Mouse (Mus musculus) liver, embryonic 12.5 days (tissue): ENCODE measurements around the gene Gm7579. TPM values are rescaled to one million over a fixed set of nuclear protein-coding genes. Genes with fewer than 3 reads are reported as not detected.
"Not testable (repeated sequence)": the region's sequence is repeated elsewhere in the genome, so short reads cannot be mapped to it uniquely, and the experiment has no call there.

Experiments used
- ATAC-seq: fragments of 200-750 bp; cut with Nextera tagmentation; 2 replicates; pipeline ENCODE4 v1.8.0; 2017; ENCODE audit warnings: moderate number of reproducible peaks, mild to moderate bottlenecking, moderate library complexity
- H3K27ac ChIP-seq: fragments of 300-500 bp; sonication (generic); 2 replicates; pipeline ENCODE4 v1.5.1; 2016; ENCODE audit warnings: mild to moderate bottlenecking
- H3K27me3 ChIP-seq: fragments of 300-500 bp; sonication (generic); replicated peaks from 2 replicates; pipeline ENCODE4 v1.6.1; 2016; ENCODE audit warnings: mild to moderate bottlenecking, moderate library complexity
- H3K36me3 ChIP-seq: fragments of 300-500 bp; sonication (generic); 2 replicates; pipeline ENCODE4 v1.6.1; 2016; ENCODE audit warnings: mild to moderate bottlenecking, moderate library complexity
- H3K4me1 ChIP-seq: fragments of 300-500 bp; sonication (generic); 2 replicates; pipeline ENCODE4 v1.6.1; 2016
- H3K4me2 ChIP-seq: fragments of 300-500 bp; sonication (generic); 2 replicates; pipeline ENCODE4 v1.6.1; 2016; ENCODE audit warnings: mild to moderate bottlenecking, moderate library complexity
- H3K4me3 ChIP-seq: fragments of 300-500 bp; sonication (generic); 2 replicates; pipeline ENCODE4 v1.5.1; 2016; ENCODE audit warnings: mild to moderate bottlenecking, moderate library complexity
- H3K9ac ChIP-seq: fragments of 300-500 bp; sonication (generic); 2 replicates; pipeline ENCODE4 v1.6.1; 2016; ENCODE audit warnings: mild to moderate bottlenecking, moderate library complexity
- H3K9me3 ChIP-seq: fragments of 300-500 bp; sonication (generic); replicated peaks from 2 replicates; pipeline ENCODE4 v1.6.1; 2016; ENCODE audit warnings: mild to moderate bottlenecking, moderate library complexity
- WGBS: fragments of 180-500 bp; shearing (Covaris S2); methylation state at CpG from one replicate; pipeline ENCODE4 v1.1.7; 2016; ENCODE audit not compliant: insufficient replicate concordance; 5-methylcytosine and 5-hydroxymethylcytosine counted together
- polyA plus RNA-seq: library from polyadenylated mRNA; unstranded; fragments of >200 nt; fragmentation: Nextera tagmentation; extraction: Ambion mirVana; gene quantifications from 2 replicates; pipeline ENCODE4 v1.2.1, GENCODE M21; 2016

Gene Gm7579
- polyA plus RNA-seq: not detected in 2 replicates

DNA sequence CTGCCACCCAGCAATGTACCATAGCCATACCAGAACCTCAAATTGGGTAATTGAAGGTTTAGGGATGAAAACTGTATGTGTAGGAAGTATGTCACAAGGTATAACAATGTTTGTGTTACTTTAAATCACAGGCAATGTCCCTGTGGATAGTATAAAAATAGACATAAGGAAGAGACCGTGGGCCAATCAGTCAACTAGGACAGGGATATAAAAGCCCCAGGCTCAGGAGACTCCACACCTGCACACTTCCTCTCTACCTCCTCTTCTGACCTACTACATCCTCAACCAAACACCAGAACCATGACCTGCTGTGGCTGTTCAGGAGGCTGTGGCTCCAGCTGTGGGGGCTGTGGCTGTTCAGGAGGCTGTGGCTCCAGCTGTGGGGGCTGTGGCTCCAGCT lies at the start of gene Gm7579:
TSS of gene Gm7579 (plus strand) at position 301 of the 400 bp plus-strand sequence.
- 0 out of 2 replicates have a peak, but pooled peaks cover 3% of the 10 kb centered on the region for H3K27me3 ChIP-seq
- no peaks in the 10 kb centered on the region for H3K4me1 ChIP-seq
- no peaks in the 10 kb centered on the region for H3K36me3 ChIP-seq
- H3K27ac ChIP-seq: no peak within 1 kb of the TSS
- H3K9me3 ChIP-seq: no peaks in the 10 kb centered on the region
- no peak within 1 kb of the TSS for H3K4me3 ChIP-seq
- ATAC-seq: no peak
- no peak within 1 kb of the TSS for H3K4me2 ChIP-seq
- WGBS: 45% methylated on average over 1 of the region's 1 CpGs
- H3K9ac ChIP-seq: no peak within 1 kb of the TSS

DNA sequence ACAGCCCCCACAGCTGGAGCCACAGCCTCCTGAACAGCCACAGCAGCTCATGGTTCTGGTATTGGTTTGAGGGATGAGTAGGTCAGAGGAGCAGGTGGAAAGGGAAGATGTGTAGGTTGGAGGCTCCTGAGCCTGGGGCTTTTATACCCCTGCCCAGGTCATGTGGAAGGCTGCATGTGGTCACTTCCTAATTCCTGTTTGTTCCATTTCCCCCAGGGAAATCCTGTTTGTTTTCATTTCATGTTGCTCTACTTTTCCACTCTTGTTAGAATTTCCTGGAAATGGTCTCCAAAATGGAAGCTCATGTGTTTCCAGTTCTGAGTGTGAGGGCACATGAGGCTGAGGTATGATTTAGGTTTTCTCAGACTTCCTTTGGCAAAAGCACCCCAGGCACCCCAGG lies 46.0 kb upstream of the Gm7579 start, which contains the start of gene Gm4553:
TSS of gene Gm4553 (minus strand) at position 101 of the 400 bp plus-strand sequence.
- H3K9ac ChIP-seq, H3K27me3 ChIP-seq, H3K9me3 ChIP-seq, H3K27ac ChIP-seq, H3K4me1 ChIP-seq, ATAC-seq, H3K36me3 ChIP-seq, H3K4me2 ChIP-seq, H3K4me3 ChIP-seq: not testable (repeated sequence)

DNA sequence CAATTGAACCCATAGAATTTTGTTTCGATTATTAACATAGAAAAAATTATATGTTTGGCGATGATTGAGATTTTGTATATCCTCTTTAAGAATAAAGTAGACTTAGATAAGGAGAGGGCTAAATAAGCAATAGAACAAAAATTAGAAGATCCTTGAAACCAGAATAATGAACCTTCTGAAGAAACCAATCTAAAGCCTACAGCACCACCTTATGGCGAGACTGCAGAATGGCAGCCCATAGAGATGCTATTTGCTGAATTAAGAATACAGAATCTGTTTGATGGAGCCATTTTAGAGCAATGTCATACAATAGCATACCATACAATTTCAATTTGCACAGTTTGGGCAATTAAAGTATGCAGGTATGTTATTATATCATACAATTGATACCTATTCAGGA lies 41.8 kb upstream of the Gm7579 start:
- H3K4me2 ChIP-seq: no peak overlapping the region
- WGBS: 31% methylated on average over 3 of the region's 3 CpGs
- H3K27me3 ChIP-seq: no peaks in the 10 kb centered on the region; the same call in 1 of the 2 replicates
- ATAC-seq: no peak
- H3K4me3 ChIP-seq: no peak overlapping the region
- no peaks in the 10 kb centered on the region for H3K9me3 ChIP-seq
- H3K9ac ChIP-seq: no peak overlapping the region
- no peak overlapping the region for H3K27ac ChIP-seq
- H3K36me3 ChIP-seq: no peaks in the 10 kb centered on the region
- H3K4me1 ChIP-seq: no peaks in the 10 kb centered on the region

DNA sequence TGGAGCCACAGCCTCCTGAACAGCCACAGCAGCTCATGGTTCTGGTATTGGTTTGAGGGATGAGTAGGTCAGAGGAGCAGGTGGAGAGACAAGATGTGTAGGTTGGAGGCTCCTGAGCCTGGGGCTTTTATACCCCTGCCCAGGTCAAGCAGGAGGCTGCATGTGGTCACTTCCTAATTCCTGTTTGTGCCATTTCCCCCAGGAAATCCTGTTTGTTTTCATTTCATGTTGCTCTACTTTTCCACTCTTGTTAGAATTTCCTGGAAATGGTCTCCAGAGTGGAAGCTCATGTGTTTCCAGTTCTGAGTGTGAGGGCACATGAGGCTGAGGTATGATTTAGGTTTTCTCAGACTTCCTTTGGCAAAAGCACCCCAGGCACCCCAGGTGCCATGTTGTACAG lies 35.8 kb upstream of the Gm7579 start, which contains the start of gene Krtap5-2:
TSS of gene Krtap5-2 (minus strand) at position 101 of the 400 bp plus-strand sequence.
- not testable (repeated sequence) for H3K9me3 ChIP-seq, H3K4me2 ChIP-seq, ATAC-seq, H3K4me3 ChIP-seq, H3K9ac ChIP-seq, H3K27ac ChIP-seq, H3K36me3 ChIP-seq, H3K4me1 ChIP-seq, H3K27me3 ChIP-seq

DNA sequence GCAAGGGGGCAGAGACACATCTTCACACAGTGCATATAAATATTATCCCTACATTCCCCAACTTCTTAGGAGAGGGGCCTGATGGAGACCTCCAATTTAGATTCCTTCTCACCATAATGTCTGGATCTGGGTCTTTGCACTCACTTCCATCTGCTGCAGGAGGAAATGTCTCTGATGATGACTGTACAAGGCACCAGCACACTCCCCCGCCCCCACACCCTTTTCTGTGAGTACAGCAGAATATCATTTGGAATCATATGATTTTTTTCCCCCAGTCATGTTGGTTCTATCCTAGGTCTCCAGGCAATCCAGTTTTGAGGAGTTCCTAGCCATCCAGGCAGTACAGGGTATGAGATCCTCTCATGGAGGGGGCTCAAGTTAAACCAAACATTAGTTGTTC lies 33.0 kb upstream of the Gm7579 start:
- WGBS: 64% methylated on average over 1 of the region's 1 CpGs
- no peak for ATAC-seq
- no peaks in the 10 kb centered on the region for H3K36me3 ChIP-seq
- no peak overlapping the region for H3K4me3 ChIP-seq
- no peaks in the 10 kb centered on the region for H3K9me3 ChIP-seq
- no peaks in the 10 kb centered on the region for H3K4me1 ChIP-seq
- H3K27me3 ChIP-seq: no peaks in the 10 kb centered on the region; the same call in 1 of the 2 replicates
- H3K9ac ChIP-seq: no peak overlapping the region
- no peak overlapping the region for H3K27ac ChIP-seq
- no peak overlapping the region for H3K4me2 ChIP-seq

DNA sequence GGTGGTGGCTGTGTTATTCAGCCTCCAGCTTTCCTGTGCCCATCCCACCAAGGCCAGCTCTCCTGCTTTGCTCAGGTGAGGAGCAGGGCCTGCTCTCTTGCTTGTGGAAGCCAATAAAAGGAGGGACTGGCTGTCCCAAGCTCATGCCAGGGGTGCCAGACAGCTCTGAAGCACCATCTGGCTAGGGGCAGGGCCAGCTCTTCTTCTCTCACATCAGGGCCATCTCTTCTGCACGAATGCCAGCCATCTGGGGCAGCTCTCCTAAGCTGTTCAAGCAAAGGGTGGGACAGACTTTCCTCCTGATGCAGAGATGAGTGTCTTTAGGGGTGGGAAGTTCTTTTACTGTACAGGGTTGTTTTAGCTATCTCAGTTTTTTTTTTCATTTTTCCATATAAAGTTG lies 30.6 kb upstream of the Gm7579 start:
- Histone ChIP-seq H3K27ac (no peak overlapping the region), H3K9me3 (no peaks in the 10 kb centered on the region), H3K4me2 (no peak overlapping the region), H3K9ac (no peak overlapping the region), H3K36me3 (no peaks in the 10 kb centered on the region), H3K4me1 (no peaks in the 10 kb centered on the region), H3K27me3 (no peaks in the 10 kb centered on the region), H3K4me3 (no peak overlapping the region)
- WGBS: 15% methylated on average over 1 of the region's 1 CpGs
- ATAC-seq: no peak

DNA sequence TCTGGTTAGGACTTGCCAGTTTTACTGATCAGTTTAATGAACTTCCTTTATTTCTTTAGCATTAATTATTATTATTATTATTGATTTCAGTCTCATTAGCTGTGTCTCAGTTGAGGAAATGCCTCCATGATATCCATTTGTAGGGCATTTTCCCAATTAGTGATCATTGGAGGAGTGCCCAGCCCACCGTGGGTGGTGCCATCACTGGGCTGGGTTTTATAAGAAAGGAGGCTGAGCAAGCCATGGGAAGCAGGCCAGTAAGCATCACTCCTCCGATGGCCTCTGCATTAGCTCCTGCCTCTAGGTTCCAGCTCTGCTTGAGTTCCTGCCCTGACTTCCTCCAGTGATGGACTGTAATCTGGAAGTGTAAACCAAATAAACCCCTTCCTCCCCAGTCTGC lies 23.5 kb upstream of the Gm7579 start:
- no peak overlapping the region for H3K4me3 ChIP-seq
- no peak for ATAC-seq
- H3K4me1 ChIP-seq: no peaks in the 10 kb centered on the region
- WGBS: 62% methylated on average over 2 of the region's 2 CpGs
- H3K9ac ChIP-seq: no peak overlapping the region
- no peak overlapping the region for H3K27ac ChIP-seq
- no peaks in the 10 kb centered on the region for H3K9me3 ChIP-seq
- H3K36me3 ChIP-seq: no peaks in the 10 kb centered on the region
- H3K27me3 ChIP-seq: no peaks in the 10 kb centered on the region; the same call in 1 of the 2 replicates
- H3K4me2 ChIP-seq: no peak overlapping the region

DNA sequence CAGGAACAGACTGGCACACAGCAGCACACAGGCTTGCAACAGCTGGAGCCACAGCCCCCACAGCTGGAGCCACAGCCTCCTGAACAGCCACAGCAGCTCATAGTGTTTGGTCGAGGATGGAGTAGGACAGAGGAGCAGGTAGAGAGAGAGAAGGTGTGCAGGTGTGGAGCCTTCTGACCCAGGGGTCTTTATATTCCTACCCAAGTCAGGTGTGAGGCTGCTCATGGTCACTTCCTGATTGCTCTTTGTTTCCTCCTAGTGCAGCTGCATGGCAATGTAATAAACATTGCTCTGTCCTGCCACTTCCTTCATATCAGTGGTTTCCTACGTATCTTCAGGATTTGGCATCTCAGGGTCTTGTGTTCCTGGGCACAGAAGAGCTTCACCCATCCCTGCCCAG lies 21.4 kb upstream of the Gm7579 start, which contains the start of gene Gm10153:
TSS of gene Gm10153 (minus strand) at position 101 of the 400 bp plus-strand sequence.
- no peaks in the 10 kb centered on the region for H3K36me3 ChIP-seq
- no peak within 1 kb of the TSS for H3K9ac ChIP-seq
- no peak within 1 kb of the TSS for H3K4me2 ChIP-seq
- 22% methylated on average over 2 of the region's 2 CpGs for WGBS
- no peak within 1 kb of the TSS for H3K27ac ChIP-seq
- 0 out of 2 replicates have a peak, but pooled peaks cover 3% of the 10 kb centered on the region for H3K9me3 ChIP-seq
- H3K27me3 ChIP-seq: no peaks in the 10 kb centered on the region; the same call in 1 of the 2 replicates
- ATAC-seq: no peak
- H3K4me1 ChIP-seq: no peaks in the 10 kb centered on the region
- no peak within 1 kb of the TSS for H3K4me3 ChIP-seq

DNA sequence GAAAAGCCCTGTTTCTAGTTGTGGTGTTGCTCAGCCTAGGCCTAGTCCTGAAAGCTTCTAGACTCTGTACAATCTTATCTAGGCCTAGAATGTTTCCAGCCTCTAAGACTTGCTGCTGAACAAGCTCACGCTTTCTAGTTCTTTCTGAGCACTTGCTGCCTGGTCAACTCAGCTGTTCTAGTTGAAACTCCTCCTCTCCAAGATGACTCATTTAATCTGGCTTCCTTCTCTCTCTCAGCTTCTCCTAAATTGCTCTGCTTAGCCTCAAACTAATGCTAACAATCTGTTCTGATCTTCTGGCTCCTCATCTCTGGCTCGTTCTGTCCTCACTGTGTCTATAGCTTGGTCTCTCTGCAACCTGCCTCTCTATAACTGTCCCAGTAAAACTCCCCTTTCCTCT lies 12.9 kb upstream of the Gm7579 start:
- H3K9ac ChIP-seq: no peak overlapping the region
- no peaks in the 10 kb centered on the region for H3K27me3 ChIP-seq
- no peak overlapping the region for H3K27ac ChIP-seq
- 49% methylated on average over 2 of the region's 2 CpGs for WGBS
- H3K4me3 ChIP-seq: no peak overlapping the region
- H3K36me3 ChIP-seq: no peaks in the 10 kb centered on the region
- 0 out of 2 replicates have a peak, but pooled peaks cover 3% of the 10 kb centered on the region for H3K9me3 ChIP-seq
- ATAC-seq: no peak
- no peaks in the 10 kb centered on the region for H3K4me1 ChIP-seq
- H3K4me2 ChIP-seq: no peak overlapping the region

DNA sequence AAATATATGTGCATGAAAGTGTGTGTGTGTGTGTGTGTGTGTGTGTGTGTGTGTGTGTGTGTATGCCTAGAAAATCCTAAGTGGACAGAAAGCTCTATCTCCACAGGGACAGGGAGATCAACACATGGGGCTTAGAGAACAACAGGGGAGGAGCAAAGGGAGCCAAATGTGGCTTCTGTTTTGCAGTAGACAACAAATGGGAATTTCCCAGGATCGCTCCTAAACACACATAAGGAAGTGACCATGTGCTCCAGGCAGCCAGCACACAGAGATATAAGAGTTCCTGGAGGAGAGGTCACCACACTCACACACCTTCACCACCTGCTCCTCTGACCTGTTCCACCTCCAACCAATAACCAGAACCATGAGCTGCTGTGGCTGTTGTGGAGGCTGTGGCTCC lies 10.6 kb upstream of the Gm7579 start, which contains the start of gene Krtap5-3:
TSS of gene Krtap5-3 (plus strand) at position 301 of the 400 bp plus-strand sequence.
- Histone ChIP-seq H3K4me1 (no peaks in the 10 kb centered on the region), H3K9me3 (no peaks in the 10 kb centered on the region), H3K4me2 (no peak within 1 kb of the TSS), H3K27ac (no peak within 1 kb of the TSS), H3K4me3 (no peak within 1 kb of the TSS), H3K27me3 (no peaks in the 10 kb centered on the region), H3K36me3 (no peaks in the 10 kb centered on the region), H3K9ac (no peak within 1 kb of the TSS)
- WGBS: 0% methylated on average over 1 of the region's 1 CpGs
- ATAC-seq: no peak

DNA sequence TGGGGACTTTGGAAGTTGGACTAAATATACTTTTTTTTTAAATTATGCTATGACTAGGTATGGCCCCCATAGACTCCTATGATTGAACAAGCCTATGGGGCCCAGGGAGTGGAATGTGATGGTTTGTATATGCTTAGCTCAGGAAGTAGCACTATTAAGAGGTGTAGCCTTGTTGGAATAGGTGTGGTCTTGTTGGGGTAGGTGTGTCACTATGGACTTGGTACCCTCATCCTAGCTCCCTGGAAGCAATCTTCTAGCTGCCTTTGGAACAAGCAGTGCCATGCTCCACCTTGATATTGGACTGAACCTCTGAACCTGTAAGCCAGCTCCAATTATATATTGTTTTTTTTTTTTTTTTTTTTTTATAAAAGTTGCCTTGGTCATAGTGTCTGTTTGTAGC lies 6.2 kb upstream of the Gm7579 start:
- H3K4me2 ChIP-seq: no peak overlapping the region
- no peaks in the 10 kb centered on the region for H3K9me3 ChIP-seq
- 0 out of 2 replicates have a peak, but pooled peaks cover 3% of the 10 kb centered on the region for H3K27me3 ChIP-seq
- no peaks in the 10 kb centered on the region for H3K36me3 ChIP-seq
- no peak overlapping the region for H3K9ac ChIP-seq
- no peaks in the 10 kb centered on the region for H3K4me1 ChIP-seq
- H3K27ac ChIP-seq: no peak overlapping the region
- H3K4me3 ChIP-seq: no peak overlapping the region
- ATAC-seq: no peak

DNA sequence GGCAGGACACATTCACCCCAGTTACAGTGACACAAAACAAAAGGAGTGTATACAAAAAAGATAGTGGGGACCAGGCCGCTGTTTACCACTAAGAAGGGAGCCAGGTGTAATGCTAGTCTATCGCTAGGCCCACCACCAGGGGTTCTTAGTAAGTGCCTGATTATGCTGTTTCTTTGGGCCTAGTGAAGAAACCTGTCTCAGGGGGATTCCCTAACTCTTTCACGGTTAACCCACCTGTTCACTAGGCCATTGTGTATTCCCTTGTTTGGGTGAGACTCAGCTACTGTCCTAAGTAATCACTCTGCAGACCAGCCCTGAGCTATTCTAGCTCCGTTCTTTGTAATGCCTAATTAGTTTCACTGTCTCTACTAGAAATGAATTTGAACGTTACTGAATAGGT lies 4.8 kb upstream of the Gm7579 start:
- not testable (repeated sequence) for H3K4me3 ChIP-seq, H3K27me3 ChIP-seq, H3K9me3 ChIP-seq, H3K36me3 ChIP-seq, H3K9ac ChIP-seq, H3K27ac ChIP-seq, H3K4me1 ChIP-seq, H3K4me2 ChIP-seq, ATAC-seq
- 60% methylated on average over 5 of the region's 5 CpGs for WGBS

DNA sequence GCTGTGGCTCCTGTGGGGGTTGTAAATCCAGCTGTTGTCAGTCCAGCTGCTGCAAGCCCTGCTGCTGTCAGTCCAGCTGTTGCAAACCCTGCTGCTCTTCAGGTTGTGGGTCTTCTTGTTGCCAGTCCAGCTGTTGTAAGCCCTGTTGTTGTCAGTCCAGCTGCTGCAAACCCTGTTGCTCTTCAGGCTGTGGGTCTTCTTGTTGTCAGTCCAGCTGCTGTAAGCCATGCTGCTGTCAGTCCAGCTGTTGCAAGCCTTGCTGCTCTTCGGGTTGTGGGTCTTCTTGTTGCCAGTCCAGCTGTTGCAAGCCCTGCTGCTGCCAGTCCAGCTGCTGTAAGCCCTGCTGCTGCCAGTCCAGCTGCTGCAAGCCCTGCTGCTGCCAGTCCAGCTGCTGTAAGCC lies 477 bp downstream of the Gm7579 start:
- H3K9me3 ChIP-seq, H3K27ac ChIP-seq, ATAC-seq, H3K4me2 ChIP-seq, H3K4me3 ChIP-seq, H3K27me3 ChIP-seq, H3K9ac ChIP-seq, H3K36me3 ChIP-seq, H3K4me1 ChIP-seq: not testable (repeated sequence)
- 36% methylated on average over 1 of the region's 1 CpGs for WGBS
